Mouse (Mus musculus): ENCODE results near the gene Pcca.

- TF ChIP-seq GATA1 (IDR thresholded peaks at IDR 0.05; ENCODE audit: borderline replicate concordance, low read length) = no peak
- TF ChIP-seq FLI1 (IDR thresholded peaks at IDR 0.05; ENCODE audit: low read length) = no peak
These were observed 266.2 kb downstream of the Pcca start for GRCm38 (mm10) chr14:122800296-122800695.
